Mouse (Mus musculus) MEL-GATA-1-ER (cell line): ENCODE measurements at regions not wholly inside any gene's neighbourhood (a gene's known extent, or its start where the extent isn't known, plus 50 kb on each side); places are given as distances from the start of the nearest gene placed in this dataset.

ENCODE experiments used
- DNase-seq: peaks from one replicate; pipeline ENCODE4 v3.0.0-alpha.2; 2012; ENCODE audit warnings: low read depth; ENCODE audit errors: extremely low read depth

DNA sequence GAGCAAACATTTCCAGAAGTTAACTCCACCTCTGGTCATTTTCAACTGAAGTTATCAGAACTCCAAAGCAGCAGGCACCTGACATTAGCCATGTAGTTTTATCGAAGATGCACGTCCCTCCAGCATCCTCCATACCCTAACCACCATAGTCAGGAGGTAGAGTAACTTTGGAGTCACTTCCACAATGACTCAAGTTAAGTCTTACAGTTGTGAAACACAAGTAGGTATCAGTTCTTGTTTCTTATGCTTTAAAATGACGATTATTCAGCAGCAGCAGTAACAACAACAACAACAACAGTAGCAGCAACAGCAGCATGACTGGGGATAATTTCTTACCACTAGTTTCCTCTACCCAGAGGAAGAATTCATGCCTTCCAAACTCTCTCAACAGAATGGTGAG, 51.3 kb upstream of the Tank start:
- DNase-seq = no peak

DNA sequence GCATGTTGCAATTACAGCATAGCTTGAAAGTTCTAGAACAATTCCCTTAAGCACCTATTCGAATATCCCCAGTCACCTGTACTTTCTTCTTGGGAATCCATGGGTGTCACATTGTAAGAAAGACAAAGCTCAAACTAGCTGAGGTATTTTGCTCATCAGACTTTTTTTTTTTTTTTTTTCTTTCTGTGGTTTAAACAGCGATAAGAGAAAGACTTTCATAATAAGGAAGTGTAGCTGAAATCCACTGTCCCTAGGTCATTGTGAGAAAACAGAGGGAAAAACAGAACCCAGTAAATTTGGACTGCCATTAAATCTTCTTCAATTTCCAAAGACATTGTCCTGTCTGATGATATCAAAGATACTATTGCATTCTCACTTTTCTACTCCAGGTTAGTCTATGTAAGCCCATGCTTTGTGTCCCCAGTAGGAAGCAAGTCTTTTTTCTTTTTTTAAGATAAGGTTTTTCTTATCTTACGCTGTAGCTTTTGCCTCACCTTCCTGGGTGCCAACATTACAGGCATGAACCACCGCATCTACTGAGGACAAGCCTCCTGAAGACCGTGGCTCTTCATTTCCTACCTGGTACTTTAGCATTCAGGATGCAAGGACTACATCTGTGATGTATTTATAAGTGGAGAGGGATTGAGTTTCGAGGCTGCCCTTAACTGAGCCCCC, 54.2 kb upstream of the Tank start:
- peak; percentile 57 for DNase-seq

DNA sequence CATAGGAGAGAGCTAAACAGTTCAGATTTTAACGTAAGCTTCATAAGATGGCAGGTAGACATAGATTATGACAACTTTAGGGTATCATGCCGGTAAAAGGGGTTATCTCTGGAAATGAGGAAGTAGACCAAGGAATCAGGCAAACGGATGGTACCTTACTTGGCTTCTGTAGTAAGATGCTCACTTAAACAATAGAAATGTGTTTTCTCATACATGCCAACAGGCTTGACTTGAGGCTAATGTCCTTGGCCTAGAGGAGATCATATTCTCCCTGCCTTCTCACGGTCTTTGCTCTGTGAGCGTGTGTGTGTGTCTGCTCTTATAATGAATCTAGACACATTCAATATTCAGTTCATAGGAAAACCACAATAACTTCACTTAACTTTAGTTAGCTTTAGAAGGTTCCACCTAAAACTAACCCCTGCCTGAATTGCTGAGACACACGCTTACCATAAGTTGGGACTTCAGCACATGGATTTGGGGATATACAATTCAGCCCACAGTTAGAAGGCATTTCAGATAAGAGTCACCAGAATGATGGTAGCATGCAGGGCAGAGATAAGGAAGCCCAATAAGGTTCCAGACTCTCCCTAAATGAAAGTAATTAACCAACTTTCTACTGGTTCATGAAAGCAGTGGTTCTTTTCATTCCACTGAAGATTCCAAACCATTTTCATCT, 63.8 kb upstream of the Tank start:
- DNase-seq = peak; percentile 66

DNA sequence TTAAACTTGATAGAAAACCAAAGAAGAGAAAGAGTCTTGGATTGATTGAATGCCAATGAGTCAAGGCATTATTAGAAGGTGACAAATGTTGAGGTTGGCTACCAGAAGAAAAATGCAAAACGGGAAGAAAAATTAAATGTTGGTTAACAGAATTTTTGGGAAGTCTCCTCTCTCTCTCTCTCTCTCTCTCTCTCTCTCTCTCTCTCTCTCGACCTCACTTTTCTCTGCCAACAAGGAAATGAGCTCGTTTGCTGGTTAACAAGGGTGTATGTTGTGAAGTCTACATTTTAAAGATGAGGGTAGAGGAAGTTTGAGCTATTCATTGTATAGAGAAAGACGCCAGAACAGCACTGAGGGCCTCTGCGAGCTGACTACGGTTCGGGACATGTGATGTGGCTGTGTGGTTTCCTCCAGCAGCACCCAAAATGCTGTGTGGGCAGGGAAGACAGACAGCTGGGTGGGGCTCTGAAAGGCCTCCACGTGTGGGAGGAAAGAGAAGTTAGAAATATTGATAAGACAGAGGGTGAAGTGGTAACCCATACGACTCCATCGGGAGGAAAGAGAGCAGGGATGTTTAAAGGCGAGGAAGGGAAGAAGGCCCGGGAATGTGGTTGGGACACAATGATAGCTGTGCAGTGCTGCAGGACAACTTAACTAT, 64.5 kb upstream of the Tank start:
- peak; percentile 78 for DNase-seq

DNA sequence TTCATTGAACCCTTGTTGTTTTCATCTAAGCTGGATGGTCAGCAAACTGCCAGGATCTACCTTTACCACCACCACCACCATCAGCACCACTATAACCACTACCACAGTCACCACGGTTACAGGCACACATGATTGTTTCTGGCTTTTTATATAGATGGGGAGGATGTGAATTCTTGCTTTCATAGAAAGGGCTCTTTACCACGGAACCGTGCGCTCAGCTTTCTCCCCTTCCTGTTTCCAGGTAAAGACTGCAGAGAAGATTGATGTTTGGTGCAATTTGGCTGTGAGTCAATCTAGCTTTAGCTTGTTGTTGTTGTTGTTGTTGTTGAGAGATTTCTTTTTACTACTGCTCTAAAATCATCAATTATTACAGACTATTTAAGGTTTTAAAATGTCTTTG, 74.8 kb upstream of the Tank start:
- no peak for DNase-seq

DNA sequence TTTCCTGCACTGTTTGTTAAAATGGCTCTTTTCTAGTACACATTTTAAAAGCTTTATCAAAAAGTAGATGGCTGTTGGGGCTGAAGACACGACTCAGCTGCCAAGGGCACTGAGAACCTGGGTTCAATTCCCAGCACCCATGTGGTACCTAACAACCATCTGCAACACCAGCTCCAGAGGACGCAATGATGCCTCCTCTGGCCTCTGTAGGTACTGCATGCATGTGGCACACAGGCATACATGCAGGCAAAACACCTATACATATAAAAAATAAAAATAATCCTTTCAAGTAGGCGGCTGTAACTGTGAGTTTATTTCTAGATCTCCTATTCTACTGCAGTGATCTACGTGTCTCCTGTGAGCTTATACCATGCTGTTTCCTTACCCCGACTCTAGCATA, 76.5 kb upstream of the Tank start:
- DNase-seq = no peak

DNA sequence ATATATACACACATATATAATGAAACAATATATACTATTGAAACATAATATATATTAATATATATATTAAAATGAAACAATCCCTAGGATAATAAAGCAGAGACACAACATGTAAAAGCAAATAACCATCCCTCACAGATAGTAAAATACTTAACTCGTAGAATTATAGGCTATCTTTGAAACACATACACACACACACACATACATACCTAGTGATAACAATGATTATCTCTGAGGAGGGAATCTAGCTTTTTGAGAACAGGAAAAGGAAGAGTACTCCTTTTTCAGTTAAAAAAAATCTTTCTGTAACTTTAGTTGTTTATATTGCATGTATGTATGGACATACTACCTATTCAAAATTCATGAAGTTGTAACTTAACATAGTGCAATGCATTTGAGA, 79.1 kb upstream of the Tank start:
- no peak for DNase-seq

DNA sequence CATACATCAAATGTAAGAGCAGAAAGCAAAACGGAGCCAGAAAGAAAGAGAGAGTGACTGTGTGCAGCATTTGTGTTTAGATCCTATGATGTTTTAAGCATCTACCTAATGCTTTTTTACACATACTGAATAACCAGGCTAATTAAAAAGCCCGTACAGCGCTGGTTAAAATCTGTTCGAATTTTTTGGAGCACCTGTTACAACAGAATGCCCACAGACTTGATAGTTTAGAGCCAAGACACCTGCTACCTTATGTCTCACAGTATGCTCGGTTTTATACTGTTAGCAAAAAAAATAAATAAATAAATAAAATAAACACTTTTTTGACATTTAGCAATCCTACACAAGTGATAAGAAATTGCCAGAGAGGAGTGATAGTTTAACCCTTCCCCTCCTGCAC, 80.5 kb upstream of the Tank start:
- no peak for DNase-seq

DNA sequence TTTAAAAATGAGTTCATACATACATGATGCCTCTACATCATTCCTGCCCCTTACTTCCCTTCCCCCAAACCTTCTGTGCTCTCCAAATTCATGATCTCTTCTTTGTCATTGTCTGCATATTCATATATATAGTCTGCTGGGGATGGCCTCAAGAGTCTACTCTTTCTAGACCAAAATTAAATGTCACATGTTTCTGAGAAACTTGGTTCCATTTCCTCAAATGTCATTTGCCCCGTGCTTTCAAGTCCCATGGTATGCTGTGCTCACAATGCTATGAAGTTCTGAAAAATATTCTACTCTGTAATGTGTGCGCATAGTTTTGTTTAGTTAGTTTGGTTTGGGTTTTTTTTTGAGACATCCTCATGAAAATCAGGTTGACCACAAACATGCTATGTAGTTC, 81.4 kb upstream of the Tank start:
- no peak for DNase-seq

DNA sequence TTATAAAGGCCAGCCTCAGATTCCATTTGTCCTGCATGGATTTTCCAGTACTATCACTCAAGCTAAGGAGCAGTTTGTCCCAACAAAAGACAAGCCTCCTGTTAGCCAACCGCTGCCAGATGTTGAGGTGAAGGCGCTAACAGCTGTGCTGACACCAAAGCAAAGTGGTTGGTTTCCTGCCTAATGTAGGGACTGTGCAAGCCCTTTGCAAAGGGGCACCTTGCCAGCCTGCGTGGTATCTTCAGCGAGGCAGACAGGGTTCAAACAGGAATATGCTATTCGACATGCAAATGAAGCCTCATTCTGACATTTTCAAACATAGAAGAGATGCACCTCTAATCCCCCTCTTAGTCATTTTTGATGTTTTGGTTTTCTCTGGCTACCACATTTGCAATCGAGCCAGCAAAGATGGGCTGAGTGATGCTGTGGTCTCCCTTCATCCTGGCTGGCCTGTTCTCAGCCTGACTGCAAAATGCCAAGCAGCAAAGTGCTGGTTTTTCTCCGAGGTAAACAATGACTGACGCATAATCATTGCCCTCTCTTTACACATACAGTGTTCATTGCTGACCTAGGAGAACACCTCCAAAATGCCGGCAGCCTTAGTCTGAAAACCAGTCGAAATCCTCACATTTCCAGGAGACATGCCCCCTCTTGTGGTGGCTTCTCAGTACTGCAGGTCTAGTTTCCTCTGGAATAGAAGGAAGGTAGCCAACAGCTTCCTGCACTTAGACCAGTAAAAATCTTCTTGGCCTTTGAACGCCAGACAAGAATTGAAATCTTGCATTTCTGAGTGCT, 84.3 kb upstream of the Tank start:
- peak; percentile 48 for DNase-seq

DNA sequence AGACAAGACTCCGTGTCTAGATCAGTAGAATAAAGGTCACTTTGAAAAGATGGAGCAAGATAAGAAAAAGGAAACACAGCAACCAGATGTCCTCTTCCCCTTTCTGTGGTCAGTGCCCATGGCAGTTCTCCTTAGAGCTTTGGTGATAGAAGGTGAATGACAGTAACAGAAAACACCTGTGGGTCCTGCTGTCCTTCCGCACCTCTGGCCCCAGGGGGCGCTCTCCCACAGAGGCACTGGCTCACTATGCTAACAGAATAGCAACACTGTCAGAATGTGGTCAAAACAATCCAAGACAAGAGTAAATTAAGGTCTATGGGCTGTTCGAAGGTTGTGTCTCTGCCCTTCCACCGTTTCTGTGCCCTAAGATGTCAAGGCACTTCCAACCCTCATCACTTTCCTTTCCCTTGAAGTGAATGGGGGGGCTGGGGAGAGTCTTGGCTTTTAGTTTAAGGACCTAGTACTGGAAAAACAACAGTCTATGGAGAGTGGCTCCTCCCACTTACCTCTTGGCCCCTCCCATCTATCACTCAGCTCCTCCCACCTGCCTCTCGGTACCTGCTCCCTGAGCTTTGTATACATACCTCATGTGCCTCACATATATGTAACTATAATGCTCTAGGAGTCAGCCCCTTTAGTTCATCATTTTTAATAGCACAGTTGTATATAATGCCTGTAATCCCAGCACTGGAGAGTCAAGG, 86.2 kb upstream of the Tank start:
- no peak for DNase-seq

DNA sequence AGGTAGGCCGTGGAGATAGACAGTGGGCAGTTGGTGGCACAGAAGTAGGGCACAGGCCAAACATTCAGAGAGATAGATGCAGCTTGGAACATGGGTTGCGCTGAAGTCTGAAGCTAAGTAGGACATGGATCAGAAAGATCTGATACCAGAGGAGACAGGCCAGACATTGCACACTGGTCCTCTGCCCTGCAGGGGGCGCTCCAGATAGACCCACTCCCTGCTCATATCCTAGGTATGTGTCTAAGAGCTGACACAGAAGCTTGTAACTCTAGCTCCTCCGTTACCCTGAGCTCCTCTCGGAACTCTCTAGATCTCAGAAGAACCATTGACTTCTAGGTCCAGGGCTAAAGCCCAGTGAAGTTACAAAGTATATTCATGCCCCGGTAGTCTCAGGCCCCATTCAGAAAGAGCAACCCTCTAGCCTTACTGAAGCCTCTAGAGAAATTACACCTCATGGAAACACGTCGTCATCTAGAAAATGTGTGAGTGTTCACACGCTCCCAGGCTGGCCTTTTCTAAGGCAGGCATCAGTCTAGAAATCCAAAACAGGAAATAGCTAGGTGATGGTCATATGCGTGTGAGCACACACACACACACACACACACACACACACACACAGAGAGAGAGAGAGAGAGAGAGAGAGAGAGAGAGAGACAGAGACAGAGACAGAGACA, 87.8 kb upstream of the Tank start:
- DNase-seq = no peak

DNA sequence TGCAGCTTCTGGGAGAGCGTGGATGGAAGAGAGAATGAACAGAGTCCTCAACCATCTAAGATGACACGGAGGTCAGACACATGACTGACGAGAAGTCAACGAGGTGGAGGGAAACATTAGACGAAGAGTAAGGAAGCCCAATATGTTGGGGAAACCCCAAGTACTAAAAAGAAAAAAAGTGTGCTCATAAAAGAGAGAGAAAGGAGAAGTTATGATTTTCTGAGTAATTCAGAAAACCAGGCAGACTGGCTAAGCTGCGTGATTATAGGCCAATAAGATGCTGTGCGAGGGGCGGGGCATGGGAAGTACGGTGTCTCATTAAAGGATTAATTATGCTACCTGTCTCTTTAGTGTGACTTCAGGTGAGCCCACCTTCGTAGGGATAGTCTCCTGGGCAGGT, 88.6 kb upstream of the Tank start:
- no peak for DNase-seq

DNA sequence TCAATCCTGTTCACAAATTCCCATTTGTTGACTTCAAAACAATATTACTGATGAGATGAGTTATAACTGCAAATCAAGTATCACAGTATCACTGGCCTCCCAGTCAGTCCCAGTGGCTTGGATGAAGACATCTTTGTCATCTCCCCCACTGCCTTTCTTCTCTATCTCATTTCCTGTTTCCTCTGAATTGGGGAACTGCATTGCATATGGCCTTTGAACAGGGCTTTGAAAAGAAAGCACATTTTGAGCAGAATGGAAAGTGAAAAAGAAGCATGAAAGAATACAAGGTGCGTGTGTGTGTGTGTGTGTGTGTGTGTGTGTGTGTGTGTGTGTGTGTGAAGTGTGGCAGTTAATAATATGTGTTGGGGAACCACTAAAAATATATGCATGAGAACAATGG, 94.6 kb upstream of the Tank start:
- DNase-seq = peak; percentile 59

DNA sequence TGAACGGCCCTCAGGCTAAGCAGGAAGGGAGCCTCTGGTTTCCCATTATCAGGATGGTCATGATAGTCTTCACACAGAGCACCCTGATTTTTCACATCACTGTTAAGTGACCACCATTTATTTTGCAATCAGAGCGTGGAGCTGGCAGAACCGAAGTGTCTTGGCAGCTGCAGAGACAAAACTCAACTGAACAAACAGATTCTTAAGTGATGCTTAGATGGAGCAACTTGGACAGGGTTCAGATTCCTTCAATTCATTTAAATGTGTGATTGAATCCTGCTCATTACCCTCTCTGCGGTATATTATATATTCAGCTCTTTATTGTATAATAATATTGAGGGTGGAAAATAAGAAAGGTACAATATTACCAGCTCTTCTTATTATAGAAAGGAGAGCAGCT, 101.7 kb upstream of the Tank start:
- no peak for DNase-seq

DNA sequence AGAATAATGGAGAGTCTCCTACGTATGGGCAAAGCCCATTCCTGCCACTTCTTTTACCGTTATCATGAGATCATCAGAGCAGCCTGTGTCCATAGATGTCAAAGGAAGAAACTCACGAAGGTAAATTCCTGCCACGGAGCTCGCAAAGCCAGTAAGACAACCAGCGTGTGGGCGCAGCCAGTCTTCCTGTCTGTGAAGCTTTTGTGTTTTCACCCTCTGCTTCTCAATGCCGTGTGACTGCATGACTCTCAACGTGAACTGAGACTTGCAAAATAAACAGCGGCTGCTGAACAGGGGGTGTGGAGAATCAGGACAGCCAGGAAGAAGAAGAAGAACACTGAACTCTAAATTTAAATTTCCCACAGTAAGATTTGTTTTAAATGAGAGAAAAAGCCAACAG, 103.8 kb upstream of the Tank start:
- DNase-seq = no peak

DNA sequence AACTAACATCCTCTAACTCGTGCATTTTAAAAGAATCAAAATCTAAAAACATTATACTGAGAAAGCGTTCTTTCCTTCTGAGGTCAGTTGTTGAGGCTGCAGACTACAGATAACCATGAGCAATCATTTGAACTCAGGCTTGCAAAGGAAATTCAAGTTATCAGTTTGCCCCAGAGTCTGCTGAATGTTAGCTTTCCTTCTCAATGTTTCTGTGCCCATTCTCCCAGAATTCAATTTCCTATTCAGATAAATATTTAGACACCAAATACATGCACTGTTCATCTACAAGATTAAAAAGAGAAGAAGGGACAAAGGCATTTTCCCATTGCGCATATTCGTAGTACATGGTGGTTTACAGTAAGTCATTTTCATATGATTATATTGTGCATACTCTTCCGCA, 107.9 kb upstream of the Tank start:
- DNase-seq = peak; percentile 94

DNA sequence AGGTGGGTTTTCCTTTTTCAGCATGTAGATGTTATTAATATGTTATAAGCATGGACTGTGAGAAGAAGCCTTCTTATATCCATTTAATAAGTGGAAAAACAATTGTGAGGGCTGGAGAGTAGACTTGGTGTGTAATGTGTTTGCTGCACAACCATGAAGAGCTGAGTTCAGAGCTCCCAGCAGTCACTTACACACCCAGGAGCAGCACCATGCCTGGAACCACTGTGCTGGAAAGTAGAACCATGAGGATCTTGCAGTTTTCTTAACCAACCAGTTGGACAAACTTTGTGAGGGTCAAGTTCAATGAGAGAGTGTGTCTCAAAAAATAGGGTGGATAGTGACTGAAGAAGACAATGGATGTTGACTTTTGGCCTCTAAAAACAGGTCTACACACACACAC, 108.3 kb upstream of the Tank start:
- no peak for DNase-seq

DNA sequence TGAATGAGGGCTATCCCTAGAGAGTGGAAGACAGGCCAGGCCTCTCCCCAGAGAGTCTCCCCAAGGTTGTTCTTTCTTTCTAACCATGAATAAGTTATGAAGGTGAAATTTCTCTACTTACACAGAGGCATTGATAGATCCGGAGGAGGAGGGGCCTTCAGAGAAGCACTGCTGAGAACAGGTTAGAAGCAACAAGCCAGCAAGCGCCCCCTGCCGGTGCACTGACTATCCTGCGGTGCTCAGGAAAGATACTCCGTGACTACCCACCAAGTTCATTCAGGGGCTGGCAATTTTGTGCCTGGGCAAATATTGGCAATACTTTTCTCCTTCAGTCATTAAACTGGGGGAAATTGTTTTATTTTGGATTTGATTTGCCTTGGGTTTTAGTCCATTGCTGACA, 122.5 kb upstream of the Tank start:
- peak; percentile 46 for DNase-seq

DNA sequence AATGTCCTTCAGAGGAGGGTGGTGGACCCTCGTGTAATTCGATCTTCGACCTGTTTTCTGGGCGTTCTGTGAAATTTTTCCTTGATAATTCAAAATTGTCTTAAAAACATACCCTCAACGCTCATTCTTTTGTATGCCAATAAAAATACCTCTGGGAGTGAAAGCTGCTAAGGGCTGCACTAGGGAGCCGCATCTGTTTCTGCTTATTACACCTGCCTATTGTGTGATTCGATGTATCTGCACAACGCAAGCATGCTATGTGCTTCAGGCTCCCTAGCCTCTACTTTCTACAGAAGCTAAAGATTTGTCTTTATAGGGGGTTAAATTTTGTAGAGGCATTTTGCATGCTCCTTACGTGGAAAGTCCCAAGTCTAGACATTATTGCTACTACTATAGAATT, 123.7 kb upstream of the Tank start:
- no peak for DNase-seq

DNA sequence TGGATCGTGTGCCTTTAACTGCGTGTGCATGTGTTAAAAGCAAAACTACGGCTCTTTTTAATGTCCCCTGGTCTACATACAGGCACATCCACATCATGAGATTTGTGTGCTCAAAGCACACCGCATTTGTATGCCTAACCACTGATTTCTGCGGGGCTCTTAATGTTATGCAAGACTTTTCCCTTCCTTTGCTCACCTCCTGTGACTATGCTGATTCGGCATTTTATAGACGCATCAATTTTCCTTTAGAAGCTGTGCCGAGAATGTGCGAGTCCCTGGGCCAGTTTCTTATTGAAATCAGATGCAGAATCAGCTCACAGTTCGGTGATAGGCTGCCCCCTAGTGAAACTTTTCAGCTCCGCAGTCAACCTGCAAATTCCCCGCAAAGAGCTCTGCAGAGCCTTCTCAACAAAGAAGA, 124.1 kb upstream of the Tank start:
- DNase-seq = peak; percentile 68
